Mouse (Mus musculus) hindbrain, embryonic 13.5 days (tissue): ENCODE data around the gene C2cd4a. TPM values are rescaled to one million over a fixed set of nuclear protein-coding genes. Genes with fewer than 3 reads are reported as not detected.

Experiments used
- ATAC-seq: fragments of 200-750 bp; cut with Nextera tagmentation; 2 replicates; pipeline ENCODE4 v1.8.0; 2017; ENCODE audit warnings: moderate TSS enrichment; ENCODE audit not compliant: low FRiP score
- H3K27ac ChIP-seq: fragments of 300-500 bp; sonication (generic); 2 replicates; pipeline ENCODE4 v1.5.1; 2015; ENCODE audit warnings: inconsistent platforms, mild to moderate bottlenecking, moderate library complexity
- H3K27me3 ChIP-seq: fragments of 300-500 bp; sonication (generic); 2 replicates; pipeline ENCODE4 v1.6.1; 2015; ENCODE audit warnings: mild to moderate bottlenecking, inconsistent platforms
- H3K36me3 ChIP-seq: fragments of 300-500 bp; sonication (generic); 2 replicates; pipeline ENCODE4 v1.6.1; 2015; ENCODE audit warnings: mild to moderate bottlenecking, inconsistent platforms
- H3K4me1 ChIP-seq: fragments of 300-500 bp; sonication (generic); replicated peaks from 2 replicates; pipeline ENCODE4 v1.6.1; 2015; ENCODE audit warnings: inconsistent platforms
- H3K4me2 ChIP-seq: fragments of 300-500 bp; sonication (generic); 2 replicates; pipeline ENCODE4 v1.6.1; 2015; ENCODE audit warnings: inconsistent platforms, mild to moderate bottlenecking, moderate library complexity
- H3K4me3 ChIP-seq: fragments of 300-500 bp; sonication (generic); 2 replicates; pipeline ENCODE4 v1.5.1; 2015; ENCODE audit warnings: mild to moderate bottlenecking, inconsistent platforms
- H3K9ac ChIP-seq: fragments of 300-500 bp; sonication (generic); 2 replicates; pipeline ENCODE4 v1.6.1; 2015; ENCODE audit warnings: mild to moderate bottlenecking, inconsistent platforms
- H3K9me3 ChIP-seq: fragments of 300-500 bp; sonication (generic); 2 replicates; pipeline ENCODE4 v1.6.1; 2016; ENCODE audit warnings: inconsistent platforms
- WGBS: fragments of 180-500 bp; shearing (Covaris S2); methylation state at CpG from one replicate; pipeline ENCODE4 v1.1.7; 2015; 5-methylcytosine and 5-hydroxymethylcytosine counted together
- polyA plus RNA-seq: library from polyadenylated mRNA; unstranded; fragments of >200 nt; fragmentation: Nextera tagmentation; extraction: Ambion mirVana; gene quantifications from 2 replicates; pipeline ENCODE4 v1.2.1, GENCODE M21; 2015

Gene C2cd4a
- polyA plus RNA-seq, 1 experiment from 2014 or later = 0.35 TPM

- no peaks in the 10 kb centered on the region for H3K27me3 ChIP-seq
- H3K9me3 ChIP-seq = 0 out of 2 replicates have a peak, but pooled peaks cover 4% of the 10 kb centered on the region
- H3K4me1 ChIP-seq = peaks cover 7% of the 10 kb centered on the region
- no peaks in the 10 kb centered on the region for H3K36me3 ChIP-seq
- WGBS = 73% methylated on average over 6 of the region's 6 CpGs
- no peak overlapping the region for H3K27ac ChIP-seq
- H3K4me3 ChIP-seq = no peak overlapping the region
- no peak overlapping the region for H3K9ac ChIP-seq
- no peak overlapping the region for H3K4me2 ChIP-seq
- no peak for ATAC-seq
Measured at GRCm38 (mm10) chr9:67782786-67783185, 49.3 kb downstream of the C2cd4a start.

Other genes with a start within 250 kb of the C2cd4a start
- gene C2cd4b, start 72.9 kb downstream of the C2cd4a start, polyA plus RNA-seq = 0.35 and 0.49 TPM in 2 replicates
- gene Vps13c, start 8.1 kb upstream of the C2cd4a start, polyA plus RNA-seq = 10.7 and 11.2 TPM in 2 replicates